9 mouse cellular contexts compared by ENCODE assay signal in the genomic region with DNA sequence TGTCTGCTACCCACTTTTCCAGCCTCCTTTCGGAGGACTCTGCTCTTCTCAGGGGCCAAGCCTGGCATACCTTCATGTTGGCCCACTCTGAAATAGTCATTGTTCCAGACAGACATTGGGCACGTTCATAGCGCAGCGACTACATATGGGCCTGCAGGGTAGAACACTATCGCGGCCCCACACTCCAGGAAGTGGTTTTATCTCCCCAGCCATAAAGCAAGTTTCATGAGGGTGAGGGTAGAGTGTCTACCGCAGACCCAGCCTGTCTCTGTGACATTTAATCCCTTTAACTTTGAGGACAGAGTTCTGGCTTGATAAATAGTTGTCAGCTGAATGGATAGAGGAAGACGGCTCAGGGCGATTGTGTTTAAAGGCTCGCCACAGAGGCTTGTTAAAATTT.
DNase-seq lines count a peak whose midpoint lies in the region; ATAC-seq and TF ChIP-seq lines count a peak whose summit lies in the region.
"Had no signal": no experiment of that assay in that cellular context is flagged by ENCODE, and none has a peak within 500 bp of the region (broad histone marks: within the 10 kb centered on the region; RNA-seq: fewer than 3 reads in every experiment).

No protein-coding gene starts in this region.

- peak; percentile 91 for ATAC-seq in kidney, embryonic 14.5 days (ENCODE audit: low FRiP score, low TSS enrichment)
- peak; percentile 100 for ATAC-seq in liver, embryonic 11.5 days (replicated peaks; ENCODE audit: low FRiP score)

- H3K27ac ChIP-seq in kidney, embryonic 14.5 days (ENCODE audit: low read depth, low read length) = no peak overlapping the region
- peak overlapping the region; percentile 47; the same call in 1 of the 2 replicates for H3K27ac ChIP-seq in liver, embryonic 11.5 days (ENCODE audit: low read depth, low read length)
- H3K27ac ChIP-seq in thymus, adult 2 months (ENCODE audit: control insufficient read depth, insufficient read depth, low read length) = peak overlapping the region; percentile 77; the same call in 1 of the 2 replicates

- WGBS in kidney, embryonic 14.5 days = 13% methylated on average over 10 of the region's 10 CpGs
- 23% methylated on average over 10 of the region's 10 CpGs for WGBS in liver, embryonic 11.5 days
- WGBS in thymus, adult 2 months = 2% methylated on average over 10 of the region's 10 CpGs

- TF ChIP-seq POLR2A in thymus, adult 2 months (IDR thresholded peaks at IDR 0.05; ENCODE audit: control insufficient read depth, extremely low read depth, insufficient read depth, low read length, poor library complexity) = no peak

- H3K27me3 ChIP-seq in kidney, embryonic 14.5 days (ENCODE audit: control insufficient read depth, insufficient read depth, low read length) = no peaks in the 10 kb centered on the region
- no peaks in the 10 kb centered on the region for H3K27me3 ChIP-seq in liver, embryonic 11.5 days (replicated peaks; ENCODE audit: control insufficient read depth, insufficient read depth, low read length)
- H3K27me3 ChIP-seq in thymus, adult 2 months (ENCODE audit: control insufficient read depth, insufficient read depth, low read length) = no peaks in the 10 kb centered on the region

- DNase-seq in kidney, postnatal 25 days = no peak
- DNase-seq in embryo, embryonic 11 days = peak; percentile 41
- peak; percentile 64 for DNase-seq in liver, embryonic 11.5 days (ENCODE audit: low spot score)
- DNase-seq in thymus, adult 2 months = peak; percentile 67
- DNase-seq in cerebellum, adult 18-20 months = no peak
- DNase-seq in layer of hippocampus, postnatal 25 days (ENCODE audit: extremely low spot score in 1 of 2, low spot score in 1 of 2) = no peak
- no peak for DNase-seq in Muller cell, postnatal 12 days (ENCODE audit: inconsistent ontology term)
- DNase-seq: cerebellum, adult 11-12 months had no signal

- H3K4me1 ChIP-seq in kidney, embryonic 14.5 days (ENCODE audit: control insufficient read depth, insufficient read depth, low read length) = peaks cover 8% of the 10 kb centered on the region; the same call in 1 of the 2 replicates
- peaks cover 10% of the 10 kb centered on the region; the same call in 1 of the 2 replicates for H3K4me1 ChIP-seq in liver, embryonic 11.5 days (replicated peaks; ENCODE audit: control insufficient read depth, insufficient read depth, low read length)
- H3K4me1 ChIP-seq in thymus, adult 2 months (replicated peaks; ENCODE audit: control insufficient read depth, insufficient read depth, low read length) = peaks cover 7% of the 10 kb centered on the region

- H3K4me3 ChIP-seq in kidney, embryonic 14.5 days (ENCODE audit: low read length) = no peak overlapping the region
- no peak overlapping the region for H3K4me3 ChIP-seq in liver, embryonic 11.5 days (ENCODE audit: low read depth, low read length)
- peak overlapping the region; percentile 29; the same call in 1 of the 2 replicates for H3K4me3 ChIP-seq in thymus, adult 2 months (ENCODE audit: control insufficient read depth, insufficient read depth, low read length)

- TF ChIP-seq CTCF in thymus, adult 2 months (IDR thresholded peaks at IDR 0.05; ENCODE audit: borderline replicate concordance, control insufficient read depth, extremely low read depth, insufficient read depth, low read length, poor library complexity) = no peak

- H3K9ac ChIP-seq in kidney, embryonic 14.5 days (ENCODE audit: low read depth, low read length) = no peak overlapping the region
- no peak overlapping the region for H3K9ac ChIP-seq in liver, embryonic 11.5 days (ENCODE audit: low read depth, low read length)

- peak overlapping the region; percentile 32 for H3K4me2 ChIP-seq in kidney, embryonic 14.5 days (replicated peaks; ENCODE audit: low read depth, low read length)
- H3K4me2 ChIP-seq in liver, embryonic 11.5 days = peak overlapping the region; percentile 39

- H3K9me3 ChIP-seq in kidney, embryonic 14.5 days (ENCODE audit: control insufficient read depth, low read length) = no peaks in the 10 kb centered on the region
- no peaks in the 10 kb centered on the region for H3K9me3 ChIP-seq in liver, embryonic 11.5 days (ENCODE audit: control insufficient read depth, low read length)

- H3K36me3 ChIP-seq in kidney, embryonic 14.5 days (ENCODE audit: control insufficient read depth, insufficient read depth, low read length) = no peaks in the 10 kb centered on the region
- H3K36me3 ChIP-seq in liver, embryonic 11.5 days (ENCODE audit: control insufficient read depth, insufficient read depth, low read length) = no peaks in the 10 kb centered on the region
- no peaks in the 10 kb centered on the region for H3K36me3 ChIP-seq in thymus, adult 2 months (ENCODE audit: control insufficient read depth, insufficient read depth, low read length)

Comparison
In these comparisons a context has a peak if more than half of its experiments do, and no peak if none do; other contexts are left out.
1. DNase-seq: peak in embryo, embryonic 11 days (single experiment), liver, embryonic 11.5 days (single experiment) and thymus, adult 2 months (single experiment); none in kidney, postnatal 25 days (0 of 2), cerebellum, adult 18-20 months (0 of 2), layer of hippocampus, postnatal 25 days (0 of 2) and Muller cell, postnatal 12 days (single experiment).